Mouse (Mus musculus) thymus, postnatal 14 days (tissue): ENCODE measurements around the gene Lrrc56.
"Not testable (repeated sequence)": the region's sequence is repeated elsewhere in the genome, so short reads cannot be mapped to it uniquely, and the experiment has no call there.

Experiments
- DNase-seq: peaks from one replicate; pipeline ENCODE4 v3.0.0; 2021

Lrrc56 gene

DNA sequence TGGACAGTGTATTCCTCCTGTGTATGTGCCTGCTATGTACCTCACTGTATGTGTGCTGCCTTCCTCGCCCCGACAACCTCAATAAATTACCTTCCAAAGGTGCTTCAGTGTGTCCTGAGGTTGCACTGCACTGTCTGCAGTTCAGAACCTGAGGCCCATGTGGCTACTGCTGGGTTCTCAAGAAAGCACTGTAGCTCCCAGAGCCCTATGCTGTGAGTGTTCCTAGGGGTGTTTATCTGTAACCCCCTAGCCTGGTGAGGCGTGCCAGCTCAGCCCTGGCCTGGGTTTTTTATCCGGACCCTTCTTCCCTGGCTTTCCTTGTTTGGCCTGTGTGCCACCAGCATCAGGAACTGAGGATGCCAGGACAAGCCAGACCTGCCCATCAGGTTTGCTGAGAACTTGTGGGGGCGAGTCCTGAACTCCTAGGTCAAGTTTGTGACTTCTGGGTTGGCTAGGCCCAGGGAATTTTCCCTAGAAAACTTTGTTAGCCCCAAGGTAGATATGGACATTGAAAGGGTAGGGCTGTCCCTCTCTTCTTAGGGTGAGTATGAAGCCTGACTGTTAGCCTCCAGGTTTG is 24.7 kb downstream of the Lrrc56 start:
- no peak for DNase-seq

DNA sequence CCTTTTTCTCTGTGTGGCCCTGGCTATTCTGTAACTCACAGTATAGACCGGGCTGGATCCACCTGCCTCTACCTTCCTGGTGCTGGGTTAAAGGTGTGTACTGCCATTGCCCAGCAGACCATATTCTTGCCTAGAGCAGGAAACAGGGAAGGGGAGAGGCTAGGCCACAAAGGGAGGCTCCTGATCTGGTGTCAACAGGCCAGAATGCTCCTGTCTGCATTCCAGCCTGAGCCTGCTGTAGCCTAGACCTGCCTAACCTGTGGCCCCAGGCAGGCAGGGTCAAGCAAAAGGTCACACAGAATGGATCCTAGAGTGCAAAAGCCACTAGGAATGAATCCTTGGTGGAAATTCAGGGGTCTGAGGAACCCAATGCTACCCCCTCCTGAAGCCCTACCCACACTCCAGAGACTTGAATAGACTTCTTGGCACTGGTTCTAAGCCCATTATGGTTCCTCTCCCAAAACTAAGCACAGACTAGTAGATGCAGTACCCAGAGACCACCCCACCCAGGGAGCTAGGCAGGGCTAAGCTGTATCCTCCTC is 25.7 kb downstream of the Lrrc56 start:
- no peak for DNase-seq

DNA sequence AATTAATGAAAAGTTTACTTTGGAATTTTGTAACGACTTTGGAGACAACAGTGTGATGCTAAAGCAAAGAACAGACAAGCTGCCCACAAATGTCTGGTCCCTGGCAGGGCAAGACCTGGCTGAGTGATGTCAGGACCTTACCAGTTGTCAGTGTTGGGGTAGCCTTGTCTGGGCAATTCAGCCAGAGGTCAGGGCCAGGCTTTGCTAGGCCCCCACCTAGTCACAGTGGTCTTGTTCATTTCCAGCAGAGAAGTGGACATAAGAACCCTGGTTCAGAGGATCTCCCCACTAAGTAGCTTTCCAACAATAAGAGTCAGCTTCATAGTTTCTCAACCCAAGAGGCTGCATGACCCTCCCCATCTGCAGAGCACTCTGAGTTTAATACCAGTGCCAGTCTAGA is 26.4 kb downstream of the Lrrc56 start:
- DNase-seq: no peak

DNA sequence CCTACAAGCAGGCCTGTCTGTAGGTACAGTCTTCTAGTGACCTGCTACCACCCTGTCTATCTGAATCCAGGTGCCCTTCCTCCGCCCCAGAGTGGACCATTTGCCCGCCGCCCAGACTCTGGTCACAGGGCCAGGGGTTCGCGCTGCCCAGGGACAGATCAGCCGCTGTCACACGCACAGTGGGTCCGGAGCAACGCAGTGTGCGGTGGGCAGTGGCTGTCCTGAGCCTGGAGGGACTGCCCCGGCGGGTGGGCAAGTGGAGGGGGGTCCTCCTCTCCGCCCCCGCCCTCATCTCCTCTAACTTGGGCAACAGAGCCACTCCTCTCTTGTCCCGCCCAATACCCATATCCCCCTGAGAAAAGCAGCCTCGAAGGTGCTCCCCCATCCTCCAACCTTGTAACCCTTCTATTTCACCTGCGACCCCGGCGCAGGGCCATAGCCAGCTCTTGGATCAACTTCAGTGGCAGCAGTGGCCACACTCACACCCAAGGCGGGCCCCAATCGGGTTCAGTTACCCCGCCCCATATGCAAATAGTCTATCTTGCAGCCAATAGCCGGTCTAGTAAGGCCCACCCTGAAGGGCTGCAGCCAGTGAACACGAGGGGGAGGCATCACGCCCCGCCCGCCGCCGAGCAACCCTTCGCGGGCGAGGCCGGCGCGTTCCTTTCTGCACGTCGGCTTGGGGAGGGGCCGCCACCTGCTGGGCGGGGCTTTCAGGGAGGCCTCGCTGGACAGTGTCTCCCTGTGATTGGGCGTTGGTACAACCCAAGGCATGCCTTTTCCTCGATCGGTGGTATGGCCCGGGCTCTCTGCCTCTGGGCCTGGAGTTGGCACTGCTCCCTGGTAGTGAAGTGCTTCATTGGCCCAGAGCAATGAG is 27.5 kb downstream of the Lrrc56 start:
- peak; percentile 94 for DNase-seq

DNA sequence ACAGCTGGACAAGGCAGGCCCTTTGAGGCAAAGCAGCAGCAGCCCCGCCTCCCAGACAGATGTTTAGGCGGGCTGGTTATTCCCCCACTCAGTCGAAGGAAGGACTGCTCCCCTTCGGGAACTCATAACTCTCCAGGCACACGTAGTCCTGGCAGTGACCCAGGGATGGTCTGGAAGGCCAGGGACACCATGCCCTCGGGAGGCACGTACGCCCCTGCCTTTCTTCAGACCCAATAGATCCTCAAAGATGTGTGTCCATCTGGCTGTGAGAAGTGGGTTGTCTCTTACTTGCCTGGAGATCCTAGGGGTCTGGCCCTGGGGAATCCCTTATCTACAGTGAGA is 28.1 kb downstream of the Lrrc56 start:
- DNase-seq: no peak

DNA sequence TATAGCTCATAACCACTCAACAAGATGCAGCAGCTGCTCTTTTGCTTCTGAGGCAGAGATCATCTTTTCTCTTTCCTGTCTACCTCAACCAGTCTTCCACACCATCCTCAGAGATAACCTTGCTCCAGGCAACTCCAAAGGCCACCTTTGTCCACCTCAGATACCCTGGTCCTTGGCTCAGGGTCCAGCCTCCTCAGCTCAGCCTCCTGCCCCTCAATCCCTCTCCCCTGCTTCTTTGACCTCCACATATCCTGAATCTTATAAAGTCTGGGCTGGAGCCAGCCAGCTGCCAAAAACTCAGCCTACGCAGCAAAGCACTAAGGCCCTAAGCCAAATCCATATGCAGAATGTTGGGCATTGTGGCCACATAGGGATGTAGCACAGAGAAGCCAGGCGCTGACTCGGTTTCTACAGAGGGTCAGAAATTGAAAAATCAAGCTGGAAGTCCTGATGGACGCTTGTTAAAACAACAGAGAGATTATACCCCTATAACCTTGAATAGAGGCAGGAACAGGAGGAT is 28.8 kb downstream of the Lrrc56 start:
- no peak for DNase-seq

DNA sequence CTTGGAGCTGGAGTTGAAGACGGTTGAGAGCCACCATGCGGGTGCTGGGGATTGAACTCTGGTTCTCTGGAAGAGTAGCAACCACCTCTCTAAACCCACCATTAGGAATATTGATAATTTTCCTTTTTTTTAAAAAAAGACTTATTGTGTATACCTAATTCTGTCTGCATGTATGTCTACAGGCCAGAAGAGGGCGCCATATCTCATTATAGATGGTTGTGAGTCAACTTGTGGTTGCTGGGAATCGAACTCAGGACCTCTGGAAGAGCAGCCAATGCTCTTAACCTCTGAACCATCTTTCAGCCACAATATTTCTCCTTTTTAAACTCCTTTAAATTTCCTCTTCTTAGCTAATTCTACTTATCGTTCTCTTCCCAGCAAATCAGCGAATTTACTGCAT is 32.6 kb downstream of the Lrrc56 start:
- no peak for DNase-seq

DNA sequence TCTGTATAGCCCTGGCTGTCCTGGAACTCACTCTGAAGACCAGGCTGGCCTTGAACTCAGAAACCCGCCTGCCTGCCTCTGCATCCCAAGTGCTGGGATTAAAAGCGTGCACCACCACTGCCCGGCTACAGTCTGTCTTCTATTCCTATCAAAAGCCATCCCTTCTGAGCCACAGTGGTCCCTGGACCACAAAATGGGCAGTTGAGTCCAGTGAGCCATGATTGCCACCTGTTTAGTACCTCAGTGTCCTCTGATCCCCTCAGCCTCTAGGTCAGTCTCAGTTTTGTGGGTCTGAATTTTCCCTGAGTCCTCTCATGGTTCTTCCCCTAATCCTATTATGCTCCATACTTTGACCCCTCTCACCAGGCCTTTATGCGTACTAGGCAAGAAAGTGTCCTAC is 33.8 kb downstream of the Lrrc56 start:
- DNase-seq: no peak

DNA sequence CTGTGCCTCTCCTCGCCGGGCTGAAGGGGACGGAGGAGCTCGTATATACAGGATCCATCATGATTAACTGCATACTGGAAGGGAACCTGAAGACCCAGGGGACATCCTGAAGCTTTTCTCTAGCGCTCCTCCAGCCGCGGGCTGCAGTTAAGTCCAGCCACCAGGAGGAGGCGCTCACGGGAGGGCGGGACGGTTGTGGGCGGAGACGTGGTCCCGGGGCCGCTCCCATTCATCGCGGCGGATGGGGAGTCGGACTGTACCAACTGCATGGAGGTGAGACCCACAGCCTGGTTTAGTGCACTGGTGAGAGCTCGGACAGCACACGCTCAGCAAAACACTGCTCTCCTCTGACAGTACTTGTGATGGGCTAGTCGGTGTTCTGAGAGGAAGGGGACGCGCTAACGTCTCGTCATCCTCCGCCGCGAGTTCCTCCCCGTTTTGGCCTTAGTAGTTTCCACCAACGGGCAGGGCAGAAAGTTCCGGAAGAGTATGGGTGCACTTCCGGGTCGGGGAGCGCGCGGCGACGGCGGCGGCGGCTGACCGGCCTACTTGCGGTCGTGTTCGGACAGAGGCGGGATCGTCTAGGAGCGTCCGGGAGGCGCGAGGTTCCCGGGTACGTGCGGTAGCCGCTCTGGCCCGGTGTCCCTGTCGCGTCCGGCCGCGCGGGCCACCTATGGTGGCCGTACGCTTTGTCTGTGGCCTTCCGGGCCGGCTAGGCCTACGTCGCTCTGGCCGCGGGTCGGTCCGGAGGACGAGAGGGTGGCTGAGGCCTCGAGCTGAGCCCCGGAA is 34.5 kb downstream of the Lrrc56 start, which contains the start of gene Phrf1:
TSS of gene Phrf1 (plus strand) at position 506 of the 789 bp plus-strand sequence.
- DNase-seq: peak; percentile 94

DNA sequence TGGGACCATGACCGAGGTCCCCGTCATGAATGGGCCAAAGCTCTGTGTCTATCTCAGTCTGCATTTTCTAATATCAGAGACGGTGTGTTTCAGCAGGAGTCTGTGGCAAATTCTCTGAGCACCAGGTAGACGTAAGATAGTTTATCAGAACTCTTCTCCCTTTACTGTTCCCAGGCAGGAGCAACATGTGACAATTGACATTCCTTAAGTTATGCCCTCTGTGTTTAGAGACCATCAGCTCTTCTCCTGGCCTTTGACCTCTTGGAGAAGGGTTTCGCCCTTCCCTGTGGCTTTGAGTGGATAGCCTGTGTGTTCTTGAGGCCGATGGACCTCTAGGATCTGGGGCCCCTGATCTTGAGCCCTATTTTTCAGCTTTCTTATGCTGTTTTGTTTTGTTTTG is 35.7 kb downstream of the Lrrc56 start:
- no peak for DNase-seq

DNA sequence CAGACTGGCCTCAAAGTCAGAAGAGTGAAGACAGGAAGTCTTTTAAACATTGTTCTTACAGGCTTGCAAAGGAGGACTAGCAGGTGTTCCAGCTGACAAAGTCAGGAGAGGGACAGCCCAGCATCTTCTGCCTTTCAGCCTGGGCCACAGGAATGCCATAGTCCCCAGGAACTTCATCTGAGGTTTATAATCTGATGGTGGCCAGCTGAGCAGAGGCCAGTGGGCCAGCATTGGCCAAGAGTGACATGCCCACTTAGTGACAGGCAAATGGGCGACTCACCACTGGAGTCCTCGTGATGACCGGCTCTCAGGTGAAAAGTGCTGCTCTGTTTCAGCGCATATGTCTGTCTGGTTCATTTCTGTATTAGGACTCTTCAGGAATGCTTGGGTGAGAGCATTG is 36.6 kb downstream of the Lrrc56 start:
- no peak for DNase-seq

DNA sequence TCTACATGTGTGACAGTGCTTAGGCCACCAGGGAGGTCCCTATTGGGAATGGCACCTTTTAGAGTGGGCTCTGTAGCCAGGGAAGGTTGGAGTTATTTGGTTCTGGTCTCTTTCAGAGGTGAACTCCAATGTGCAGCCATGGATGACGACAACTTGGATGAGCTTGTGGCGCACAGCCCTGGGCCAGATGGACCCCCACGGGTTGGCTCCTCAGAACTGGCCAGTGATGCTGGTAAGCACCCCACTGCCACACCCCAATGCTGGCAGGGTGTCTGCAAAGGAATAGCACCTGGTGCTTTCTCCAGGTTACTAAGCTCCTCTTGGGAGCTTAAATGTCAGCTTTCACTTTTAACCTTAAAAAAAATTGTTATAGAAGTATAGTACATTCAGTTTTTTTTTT is 37.2 kb downstream of the Lrrc56 start:
- DNase-seq: no peak

DNA sequence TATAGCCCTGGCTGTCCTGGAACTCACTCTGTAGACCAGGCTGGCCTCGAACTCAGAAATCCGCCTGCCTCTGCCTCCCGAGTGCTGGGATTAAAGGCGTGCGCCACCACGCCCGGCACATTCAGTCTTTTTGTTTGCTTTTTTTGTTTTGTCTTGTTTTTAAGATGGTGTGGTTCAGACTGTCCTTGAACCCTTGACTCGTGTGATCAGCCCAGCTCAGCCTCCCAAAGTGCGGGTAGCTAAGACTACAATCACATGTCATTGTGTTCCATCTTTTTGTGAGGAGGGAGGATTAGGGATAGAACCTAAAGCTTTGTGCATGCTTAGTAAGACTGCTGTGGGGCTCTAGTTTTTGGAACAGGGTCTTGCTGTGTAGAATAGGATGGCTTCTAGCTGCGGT is 37.6 kb downstream of the Lrrc56 start:
- no peak for DNase-seq

DNA sequence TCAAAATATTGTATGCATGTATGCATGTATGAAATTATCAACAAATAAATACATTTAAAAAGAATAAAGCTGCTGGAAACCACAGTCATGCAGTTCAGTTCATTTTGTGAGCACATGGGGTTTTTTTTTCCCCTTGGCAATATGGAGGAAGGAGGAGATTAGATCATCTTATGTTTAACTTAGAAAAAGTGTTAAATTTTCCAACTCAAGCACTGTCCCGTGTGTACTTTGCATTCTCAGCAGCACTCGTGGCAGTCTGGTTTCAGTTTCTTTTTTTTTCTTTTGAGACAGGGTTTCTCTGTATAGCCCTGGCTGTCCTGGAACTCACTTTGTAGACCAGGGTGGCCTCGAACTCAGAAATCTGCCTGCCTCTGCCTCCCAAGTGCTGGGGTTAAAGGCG is 56.5 kb downstream of the Lrrc56 start:
- DNase-seq: not testable (repeated sequence)

DNA sequence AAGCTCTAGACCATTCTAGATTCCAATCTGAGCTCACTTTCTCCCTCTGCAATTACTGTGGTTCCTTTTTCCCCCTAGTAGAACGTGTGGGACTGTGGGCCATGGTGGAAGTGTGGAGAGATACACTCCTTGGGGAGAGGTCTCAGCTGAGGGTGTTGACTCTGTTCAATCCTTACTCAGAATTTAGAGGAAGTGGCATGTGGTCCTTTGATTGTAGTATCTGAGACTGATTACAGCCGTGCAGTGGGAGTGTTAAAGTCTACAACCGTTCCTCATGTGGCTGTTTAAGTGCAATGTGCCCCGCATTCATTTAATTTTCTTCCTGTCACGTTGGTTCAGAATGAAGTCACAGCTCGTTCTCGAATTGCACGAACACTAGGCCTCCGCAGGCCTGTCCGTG is 62.2 kb downstream of the Lrrc56 start:
- no peak for DNase-seq
